Mouse (Mus musculus) testis, postnatal 14 days (tissue): ENCODE measurements around the gene Fcrlb.

Experiments
- DNase-seq: peaks from one replicate; pipeline ENCODE4 v3.0.0; 2021; ENCODE audit warnings: low spot score

Fcrlb gene

DNA sequence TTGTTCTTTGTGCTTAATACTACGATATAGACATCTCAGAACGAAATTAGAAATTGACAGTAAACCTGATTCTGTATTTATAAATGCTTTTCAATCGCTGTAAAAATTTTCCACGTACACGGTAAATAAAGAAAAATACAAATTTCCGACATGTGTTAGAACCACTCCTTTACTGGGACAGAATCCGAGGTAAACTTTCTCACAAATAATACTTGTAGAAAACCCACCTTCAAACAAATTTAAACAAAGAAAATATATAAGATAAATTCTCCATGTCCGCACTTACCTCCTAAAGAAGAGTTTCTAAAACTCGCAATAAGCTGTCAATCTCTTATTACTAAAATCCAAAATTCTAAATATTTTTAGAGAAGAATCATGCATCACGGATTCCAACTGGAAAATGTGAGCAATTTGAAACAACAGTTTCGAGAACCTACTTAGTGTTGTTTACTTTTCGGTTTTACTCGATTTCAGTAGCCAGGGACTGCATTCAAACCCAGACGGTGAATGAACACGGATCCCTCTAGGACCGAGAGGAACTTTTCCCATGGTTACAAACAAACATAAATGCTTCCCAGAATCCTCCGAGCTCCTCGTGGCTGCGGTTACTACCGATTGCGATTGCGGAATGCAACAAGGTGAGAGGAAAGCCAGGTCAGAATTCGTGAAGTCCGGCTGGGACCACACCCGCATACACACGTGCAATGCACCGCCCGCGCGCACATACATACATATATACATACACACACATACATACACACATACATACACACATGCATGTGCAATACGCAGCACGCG is 44.4 kb downstream of the Fcrlb start:
- peak; percentile 79 for DNase-seq

DNA sequence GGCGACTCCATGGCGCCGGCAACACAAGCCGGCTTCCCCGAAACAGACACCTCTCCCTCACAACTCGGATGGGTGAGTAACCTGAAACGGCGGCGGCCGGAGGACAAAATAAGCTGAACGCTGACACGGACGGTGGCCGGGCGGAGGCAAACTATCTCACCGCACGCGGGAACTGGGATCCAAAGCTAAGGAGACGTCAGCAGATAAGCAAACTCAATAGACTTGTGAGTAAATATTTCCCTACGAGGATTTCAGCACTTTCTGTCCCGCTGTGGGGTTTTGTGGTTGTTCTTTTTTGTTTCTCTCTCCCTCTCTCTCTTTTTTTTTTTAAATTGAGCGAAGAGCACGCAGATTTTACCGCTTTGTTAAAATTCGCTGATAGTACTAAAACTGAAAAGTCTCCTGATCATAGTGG is 45.0 kb downstream of the Fcrlb start, which contains the start of gene Atf6:
Gene Atf6 (minus strand): TSS at position 81 of the 415 bp plus-strand sequence.
- DNase-seq = peak; percentile 94

DNA sequence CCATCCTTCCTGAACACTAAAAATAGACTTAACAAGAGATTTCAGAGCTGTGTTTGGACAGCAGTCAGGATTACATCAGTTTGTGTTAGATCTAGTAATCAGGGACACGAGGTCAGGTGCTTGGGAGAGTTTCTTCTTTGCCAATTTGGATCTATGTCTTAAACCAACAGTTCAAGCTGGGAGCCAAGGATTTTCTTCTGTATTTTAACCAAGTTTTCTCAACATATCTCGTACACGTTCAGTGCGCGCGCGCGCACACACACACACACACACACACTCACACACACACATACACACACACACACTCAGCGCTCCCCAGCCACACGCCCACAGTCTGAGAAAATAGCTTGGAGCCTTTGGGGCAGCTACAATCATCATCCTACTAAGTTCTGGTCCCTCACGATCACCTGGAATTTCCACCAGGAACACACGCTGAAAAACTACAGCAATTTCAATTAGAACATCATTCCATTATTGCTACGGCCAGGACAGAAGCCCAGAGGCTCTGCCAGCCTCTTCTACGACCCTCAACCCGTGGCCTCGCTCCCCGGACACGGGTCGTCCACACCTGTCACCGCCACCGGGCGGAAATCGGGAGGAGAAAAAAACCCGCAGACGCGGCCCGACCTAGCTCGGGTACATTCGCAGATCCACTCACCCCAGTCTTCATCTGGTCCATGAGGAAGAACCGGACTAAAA is 45.6 kb downstream of the Fcrlb start:
- peak; percentile 17 for DNase-seq

DNA sequence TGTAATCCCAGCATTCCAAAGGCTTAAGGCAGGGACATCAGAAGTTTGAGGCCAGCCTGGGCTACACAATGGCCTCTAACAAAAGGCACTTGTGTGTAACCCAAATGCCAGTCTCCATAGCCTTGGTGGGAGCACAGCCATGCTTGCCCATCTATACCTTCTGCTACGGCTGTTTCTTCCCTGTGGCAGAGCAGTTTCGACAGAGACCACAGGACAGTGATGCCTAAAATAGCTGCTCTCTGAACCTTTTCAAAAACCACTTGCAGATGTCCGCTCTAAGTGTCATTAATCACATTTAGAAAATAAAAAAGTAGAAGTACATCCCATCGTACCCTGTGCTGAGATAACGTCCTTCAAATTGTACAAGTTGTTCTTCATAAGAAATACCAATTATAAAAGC is 47.3 kb downstream of the Fcrlb start:
- no peak for DNase-seq

DNA sequence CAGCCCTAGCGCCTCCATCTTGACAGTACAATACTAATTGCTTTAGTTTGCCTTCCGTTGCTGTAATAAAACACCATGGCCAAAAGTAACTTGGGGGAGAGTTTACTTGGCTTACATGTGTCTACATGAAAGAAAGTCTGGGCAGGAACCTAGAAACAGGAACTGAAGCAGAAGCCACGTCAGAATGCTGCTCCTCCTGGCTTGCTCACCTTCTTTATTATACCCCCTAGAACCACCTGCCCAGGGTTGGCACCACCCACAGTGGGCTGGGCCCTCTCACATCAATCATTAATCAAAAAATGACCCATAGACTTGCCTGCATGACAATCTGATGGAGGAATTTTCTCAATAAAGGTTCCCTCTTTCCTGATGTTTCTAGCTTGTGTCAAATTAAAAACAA is 48.0 kb downstream of the Fcrlb start:
- DNase-seq = no peak

DNA sequence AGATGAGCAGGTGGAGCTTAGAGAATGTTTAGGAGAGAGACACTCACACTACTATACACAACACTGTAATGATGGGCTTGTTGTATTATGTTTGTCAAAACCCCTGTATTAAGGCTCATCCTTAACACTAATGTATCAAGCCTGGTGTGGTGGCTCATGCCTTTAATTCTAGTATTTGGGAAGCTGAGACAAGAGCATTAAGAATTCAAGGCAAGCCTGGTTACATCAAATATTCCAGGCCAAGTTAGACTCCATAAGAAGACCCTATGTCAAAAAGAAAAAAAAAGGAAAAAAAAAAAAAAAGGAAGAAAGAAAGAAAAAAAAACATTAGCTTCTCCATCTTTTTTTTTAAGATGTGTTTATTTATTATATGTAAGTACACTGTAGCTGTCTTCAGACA is 48.5 kb downstream of the Fcrlb start:
- no peak for DNase-seq

DNA sequence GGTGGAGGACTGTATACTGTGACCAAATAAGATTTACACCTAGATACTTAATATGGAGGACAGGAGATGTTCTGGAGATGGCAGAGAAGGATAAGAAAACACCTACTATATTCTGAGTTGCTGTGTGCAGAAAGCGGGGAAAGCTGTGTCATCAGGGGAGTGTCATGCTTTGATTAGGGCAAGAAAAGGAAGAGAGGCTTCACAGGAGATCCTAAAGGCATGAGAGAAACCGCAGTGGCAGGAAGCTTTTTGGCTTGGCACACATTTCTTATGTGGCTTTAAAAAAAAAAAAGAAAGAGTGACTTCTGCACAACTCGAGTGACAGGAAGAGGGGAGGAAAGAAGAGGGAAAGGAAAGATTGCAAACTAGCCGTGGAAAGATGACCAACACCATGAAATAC is 49.7 kb downstream of the Fcrlb start:
- no peak for DNase-seq

DNA sequence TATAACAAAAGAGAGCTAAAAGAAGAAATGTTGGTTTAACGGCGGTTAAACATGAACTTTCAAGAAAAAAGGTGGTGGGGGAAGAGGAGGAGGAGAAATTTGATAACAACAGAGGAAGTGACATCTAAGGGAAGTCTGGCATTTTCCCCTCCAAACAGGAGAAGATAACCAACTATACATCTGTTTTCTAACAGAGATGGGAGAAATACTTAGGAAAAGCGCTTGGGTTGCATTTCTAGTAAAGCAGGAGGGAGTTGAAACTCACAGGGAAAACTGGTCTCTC is 50.4 kb downstream of the Fcrlb start:
- DNase-seq = no peak

DNA sequence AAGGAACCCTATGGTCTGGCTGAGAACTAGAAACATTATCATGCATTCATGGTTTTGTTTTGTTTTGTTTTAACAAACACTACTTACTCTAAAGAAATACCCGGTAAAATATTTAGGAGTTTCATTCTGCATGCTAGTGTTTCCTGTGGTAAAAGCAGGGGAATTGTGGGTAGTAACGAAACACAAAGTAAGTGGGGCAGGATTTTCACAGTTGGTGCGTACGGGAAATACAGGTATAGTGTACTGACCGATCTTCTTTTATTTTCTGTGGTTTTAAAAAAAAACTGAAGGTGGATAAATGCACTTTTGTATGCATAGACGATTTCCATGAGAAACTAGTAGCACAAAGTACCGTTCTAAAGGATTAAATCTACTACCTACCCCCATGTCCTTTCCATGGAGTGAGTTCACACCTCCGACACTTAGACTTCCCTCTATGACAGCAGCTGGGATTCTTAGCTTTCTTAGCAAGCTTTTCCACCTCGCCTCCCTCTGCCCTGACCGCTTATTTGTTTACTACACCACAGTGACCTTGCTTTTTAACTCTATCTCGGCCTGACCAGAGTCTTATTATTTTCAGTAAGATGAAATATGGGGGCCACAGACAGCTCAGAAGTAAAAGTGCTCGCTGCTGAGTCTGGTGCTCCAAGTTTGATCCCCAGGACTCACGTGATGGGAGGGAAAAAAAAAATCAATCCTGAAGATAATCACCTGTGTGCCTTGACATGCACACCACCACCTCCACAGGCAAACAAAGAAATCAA is 50.9 kb downstream of the Fcrlb start:
- DNase-seq = no peak

DNA sequence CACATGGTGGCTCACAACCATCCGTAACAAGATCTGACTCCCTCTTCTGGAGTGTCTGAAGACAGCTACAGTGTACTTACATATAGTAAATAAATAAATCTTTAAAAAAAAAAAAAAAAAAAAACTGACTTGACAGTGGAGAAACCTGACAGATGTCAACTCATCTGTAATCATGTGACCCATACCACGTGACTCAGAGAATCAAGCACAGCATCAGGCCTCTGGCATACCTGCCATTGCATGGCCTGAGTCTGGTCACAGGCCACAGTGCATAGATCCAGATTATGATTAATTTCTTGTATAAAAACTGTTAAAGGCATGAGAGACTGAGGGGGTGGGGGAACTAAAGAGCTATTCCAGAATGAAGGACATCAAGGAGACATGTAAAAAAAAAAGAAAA is 53.9 kb downstream of the Fcrlb start:
- no peak for DNase-seq

DNA sequence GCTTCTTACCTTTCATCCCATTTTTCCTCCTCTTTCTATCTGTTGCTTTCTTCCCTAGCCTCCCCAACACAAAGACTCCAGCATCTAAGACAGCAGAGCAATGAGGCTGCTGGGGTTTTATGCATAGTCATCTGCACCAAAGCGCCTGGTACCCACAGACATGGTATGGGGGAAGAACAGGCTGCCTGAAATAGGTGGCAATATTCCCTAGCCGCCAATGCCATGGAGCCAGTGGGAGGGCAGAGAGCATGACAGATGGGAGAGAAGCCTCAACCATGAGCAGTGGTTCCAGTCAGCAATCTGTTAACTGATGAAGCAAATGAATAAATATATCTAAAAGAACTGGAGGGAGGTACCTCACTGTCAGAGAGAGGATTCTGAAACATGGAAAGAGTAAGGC is 55.4 kb downstream of the Fcrlb start:
- DNase-seq = no peak
